Mouse (Mus musculus) layer of hippocampus, postnatal 25 days (tissue): ENCODE results near the gene Txlnb. TPM values are rescaled to one million over a fixed set of nuclear protein-coding genes. Genes with fewer than 3 reads are reported as not detected.
"Not testable (repeated sequence)": the region's sequence is repeated elsewhere in the genome, so short reads cannot be mapped to it uniquely, and the experiment has no call there.

Experiments used
- DNase-seq, 2 experiments: peaks; one replicate each; pipeline ENCODE4 v3.0.0; 2022; ENCODE audit warnings: mixed read lengths in 2 of 2, low spot score in 1 of 2; ENCODE audit errors: extremely low spot score in 1 of 2
- total RNA-seq, 2 experiments: library from RNA; stranded (reverse); gene quantifications; 2 replicates each; pipeline ENCODE4 v1.2.3; 2021

The Txlnb gene
- total RNA-seq, 2 experiments from 2014 or later = 0.28 to 0.34 TPM

- DNase-seq = no peak
Measured at GRCm38 (mm10) chr10:17815052-17815451, 19.0 kb downstream of the Txlnb start.

DNA sequence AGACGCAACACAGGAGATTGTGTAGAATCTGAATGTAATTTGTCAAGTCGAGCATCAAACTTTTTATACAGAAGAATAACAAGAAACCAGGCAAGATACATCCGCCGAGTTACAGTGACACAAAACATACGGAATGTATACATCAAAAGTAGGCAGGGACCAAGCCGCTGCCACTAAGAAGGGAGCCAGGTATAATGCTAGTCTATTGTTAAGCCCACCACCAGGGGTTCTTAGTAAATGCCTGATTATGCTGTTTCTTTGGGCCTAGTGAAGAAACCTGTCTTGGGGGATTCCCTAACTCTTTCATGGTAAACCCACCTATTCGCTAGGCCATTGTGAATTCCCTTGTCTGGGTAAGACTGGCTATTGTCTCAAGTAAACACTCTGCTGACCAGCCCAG is 24.4 kb downstream of the Txlnb start:
- not testable (repeated sequence) for DNase-seq

- DNase-seq = no peak
Measured at GRCm38 (mm10) chr10:17827391-17827790, 31.4 kb downstream of the Txlnb start.

DNA sequence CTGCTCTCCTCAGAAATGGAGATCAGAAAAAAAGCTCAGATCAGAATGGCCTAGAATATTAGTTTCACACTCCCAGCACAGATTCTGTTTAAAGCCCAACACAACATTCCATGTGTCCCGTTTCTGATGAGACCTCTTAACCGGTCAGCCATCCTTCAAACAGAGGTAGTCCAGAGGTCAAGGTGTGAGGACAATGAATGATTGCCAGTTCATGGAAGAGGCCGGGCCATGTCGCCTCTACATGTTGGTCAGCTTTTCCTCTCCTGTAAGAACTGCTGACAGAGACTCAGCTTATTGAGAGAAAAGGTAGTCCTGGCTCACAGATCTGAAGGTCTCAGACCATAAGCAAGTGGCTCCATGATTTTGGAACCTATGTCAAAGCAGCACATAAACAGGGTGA is 33.2 kb downstream of the Txlnb start:
- no peak for DNase-seq

DNA sequence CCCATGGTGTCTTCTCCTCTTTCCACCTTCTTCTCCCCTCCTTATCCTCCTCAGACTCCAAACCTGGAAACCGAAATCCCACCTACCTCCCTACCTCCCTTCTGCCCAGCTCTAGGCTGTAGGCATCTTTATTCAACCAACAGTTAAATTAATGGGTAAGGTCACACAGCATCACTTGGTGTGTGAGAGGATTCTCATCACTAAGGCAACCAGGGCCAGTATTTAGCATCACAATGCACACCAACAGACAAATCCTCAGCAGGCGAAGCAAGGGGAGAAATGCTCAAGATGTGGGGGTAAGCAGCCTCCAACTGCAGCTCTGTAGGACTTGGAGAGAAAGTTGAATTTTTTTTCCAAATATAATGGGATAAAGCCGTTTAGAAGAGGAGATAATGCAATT is 35.0 kb downstream of the Txlnb start:
- DNase-seq = no peak

GRCm38 (mm10) chr10:17835031-17835430 is 39.0 kb downstream of the Txlnb start:
- no peak for DNase-seq

GRCm38 (mm10) chr10:17836275-17836674 is 40.2 kb downstream of the Txlnb start:
- no peak for DNase-seq

DNA sequence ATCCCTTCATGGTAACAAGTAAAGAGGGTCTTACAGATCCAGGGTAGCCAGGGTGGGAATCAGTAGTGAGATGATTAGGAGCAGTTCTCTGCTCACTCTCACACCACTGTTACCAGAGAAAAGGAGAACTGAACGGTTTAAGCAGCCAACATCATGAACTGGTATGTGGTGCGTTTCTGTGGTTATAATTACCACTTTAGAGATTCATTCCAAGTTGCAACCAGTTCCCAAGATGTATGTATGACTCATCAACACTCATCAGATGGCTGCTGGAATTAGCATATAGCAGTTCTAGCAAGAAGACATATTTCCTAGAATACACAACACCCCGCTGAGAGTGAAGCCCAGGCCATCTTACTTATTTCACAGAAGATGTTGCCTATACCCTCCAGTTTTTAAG is 46.0 kb downstream of the Txlnb start:
- no peak for DNase-seq

GRCm38 (mm10) chr10:17844781-17845537 is 48.9 kb downstream of the Txlnb start:
- no peak for DNase-seq

DNA sequence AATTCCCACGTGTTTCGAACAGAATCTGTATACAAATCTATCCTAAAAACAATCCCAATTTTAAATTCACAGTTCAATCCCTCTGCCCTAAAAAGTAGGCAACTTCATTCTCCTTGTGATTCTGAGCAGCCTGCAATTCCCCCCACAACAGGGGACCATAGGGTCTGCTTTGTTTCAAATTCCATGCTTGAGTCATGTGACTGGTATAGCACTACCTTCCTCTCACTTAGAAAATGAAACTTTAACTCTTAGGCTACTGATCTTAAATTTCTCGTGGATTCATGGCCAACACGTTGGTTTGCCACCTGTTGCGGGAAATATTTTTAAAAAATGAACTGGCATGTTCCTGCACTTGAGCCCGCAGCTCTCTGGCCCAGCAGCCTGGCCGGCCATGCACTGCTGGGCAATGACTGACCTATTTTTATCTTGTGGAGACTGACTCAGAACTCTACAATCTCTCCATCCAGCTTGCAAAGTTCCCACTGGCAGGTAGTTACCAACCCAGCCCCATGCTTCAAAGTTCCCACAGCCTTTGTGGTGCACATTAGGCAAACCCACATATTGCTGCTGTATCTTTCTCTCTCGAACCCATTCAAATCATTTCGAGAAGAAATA is 61.7 kb downstream of the Txlnb start:
- DNase-seq = no peak

- no peak for DNase-seq
Measured at GRCm38 (mm10) chr10:17860701-17861480, 64.9 kb downstream of the Txlnb start.

- DNase-seq = peak; percentile 44 to 51
Measured at GRCm38 (mm10) chr10:17869822-17870662, 74.0 kb downstream of the Txlnb start.

GRCm38 (mm10) chr10:17878002-17878919 is 82.2 kb downstream of the Txlnb start:
- no peak for DNase-seq

- DNase-seq = no peak
Measured at GRCm38 (mm10) chr10:17880038-17880437, 84.0 kb downstream of the Txlnb start.

DNA sequence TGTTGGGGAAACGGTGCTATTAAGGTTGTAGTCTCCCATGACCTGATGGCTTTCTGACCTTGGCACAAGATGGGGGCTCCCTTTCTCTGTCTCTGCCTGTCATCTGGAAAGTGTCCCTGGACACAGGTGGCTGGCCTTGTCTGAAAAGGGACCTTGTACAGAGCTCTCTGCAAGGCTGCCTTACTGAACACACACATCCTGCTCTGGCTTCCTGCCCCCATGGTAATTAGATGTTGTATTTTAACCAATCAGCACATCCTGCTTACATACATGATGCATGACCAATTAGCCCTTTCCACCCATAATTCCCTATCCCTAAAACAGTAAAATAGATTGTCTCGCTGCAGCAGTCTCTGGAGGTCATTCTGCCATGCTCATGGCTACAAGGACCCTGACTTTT is 84.7 kb downstream of the Txlnb start:
- DNase-seq = no peak
